In genomic region chr6:134870209-134870742, GRCm38 (mm10) we compare ENCODE assay signal across 24 mouse cellular contexts. TPM values are rescaled to one million over a fixed set of nuclear protein-coding genes. Genes with fewer than 3 reads are reported as not detected.
A peak's percentile ranks its signal among the peaks of the same experiment; 100 is the strongest.
DNase-seq lines count a peak whose midpoint lies in the region; ATAC-seq and TF ChIP-seq lines count a peak whose summit lies in the region.
"Had no signal": no experiment of that assay in that cellular context is flagged by ENCODE, and none has a peak within 500 bp of the region (broad histone marks: within the 10 kb centered on the region; RNA-seq: fewer than 3 reads in every experiment).

No protein-coding gene starts in this region.

- no peak for TF ChIP-seq EP300 in liver, postnatal 0 days (IDR thresholded peaks at IDR 0.05; ENCODE audit: low read depth)

- WGBS in midbrain, embryonic 16.5 days = 90% methylated on average over 12 of the region's 12 CpGs
- 94% methylated on average over 12 of the region's 12 CpGs for WGBS in midbrain, embryonic 14.5 days
- 73% methylated on average over 12 of the region's 12 CpGs for WGBS in liver, embryonic 11.5 days
- WGBS in liver, postnatal 0 days (ENCODE audit: insufficient replicate concordance) = 73% methylated on average over 12 of the region's 12 CpGs
- 96% methylated on average over 12 of the region's 12 CpGs for WGBS in kidney, adult 2 months

- H3K9me3 ChIP-seq in midbrain, embryonic 16.5 days (replicated peaks; ENCODE audit: control insufficient read depth, low read length, poor library complexity, severe bottlenecking) = no peaks in the 10 kb centered on the region
- H3K9me3 ChIP-seq in midbrain, embryonic 14.5 days (ENCODE audit: control insufficient read depth, low read length) = no peaks in the 10 kb centered on the region
- H3K9me3 ChIP-seq in liver, embryonic 11.5 days (ENCODE audit: control insufficient read depth, low read length) = no peaks in the 10 kb centered on the region
- H3K9me3 ChIP-seq in liver, postnatal 0 days (ENCODE audit: low read length) = no peaks in the 10 kb centered on the region
- H3K9me3 ChIP-seq: G1E; heart, embryonic 13.5 days; hindbrain, embryonic 13.5 days; lung, embryonic 15.5 days had no signal

- H3K36me3 ChIP-seq in midbrain, embryonic 16.5 days (ENCODE audit: control insufficient read depth, insufficient read depth, low read length) = peaks cover 27% of the 10 kb centered on the region
- H3K36me3 ChIP-seq in midbrain, embryonic 14.5 days (ENCODE audit: control insufficient read depth, insufficient read depth, low read length) = peaks cover 57% of the 10 kb centered on the region
- no peaks in the 10 kb centered on the region; the same call in 1 of the 2 replicates for H3K36me3 ChIP-seq in liver, embryonic 11.5 days (ENCODE audit: control insufficient read depth, insufficient read depth, low read length)
- peaks cover 11% of the 10 kb centered on the region for H3K36me3 ChIP-seq in liver, postnatal 0 days (replicated peaks; ENCODE audit: insufficient read depth, low read length)
- H3K36me3 ChIP-seq in kidney, adult 2 months (ENCODE audit: control insufficient read depth, insufficient read depth, low read length) = no peaks in the 10 kb centered on the region; the same call in 1 of the 2 replicates

- no peak overlapping the region for H3K4me2 ChIP-seq in midbrain, embryonic 16.5 days (ENCODE audit: low read length)
- no peak overlapping the region for H3K4me2 ChIP-seq in midbrain, embryonic 14.5 days (ENCODE audit: low read length)
- no peak overlapping the region; the same call in 1 of the 2 replicates for H3K4me2 ChIP-seq in liver, embryonic 11.5 days
- no peak overlapping the region for H3K4me2 ChIP-seq in liver, postnatal 0 days (ENCODE audit: low read depth, low read length)
- H3K4me2 ChIP-seq: heart, embryonic 13.5 days; hindbrain, embryonic 13.5 days; lung, embryonic 15.5 days; midbrain, embryonic 11.5 days had no signal

- no peak for TF ChIP-seq POLR2A in kidney, adult 2 months (IDR thresholded peaks at IDR 0.05; ENCODE audit: low read depth, low read length)

- no peak overlapping the region for H3K4me3 ChIP-seq in midbrain, embryonic 16.5 days (ENCODE audit: low read depth, low read length)
- H3K4me3 ChIP-seq in midbrain, embryonic 14.5 days (replicated peaks; ENCODE audit: low read depth, low read length) = no peak overlapping the region
- H3K4me3 ChIP-seq in liver, embryonic 11.5 days (ENCODE audit: low read depth, low read length) = no peak overlapping the region
- H3K4me3 ChIP-seq in liver, postnatal 0 days (ENCODE audit: low read depth, low read length) = no peak overlapping the region
- H3K4me3 ChIP-seq in kidney, adult 2 months (ENCODE audit: insufficient read depth, low read depth, low read length) = no peak overlapping the region
- H3K4me3 ChIP-seq: heart, adult 2 months; heart, embryonic 13.5 days; hindbrain, embryonic 13.5 days; lung, embryonic 15.5 days had no signal

- ATAC-seq in midbrain, embryonic 16.5 days = peak; percentile 51; the same call in 1 of the 2 replicates
- no peak for ATAC-seq in midbrain, embryonic 14.5 days (ENCODE audit: low FRiP score, low TSS enrichment)
- ATAC-seq in liver, embryonic 11.5 days (replicated peaks; ENCODE audit: low FRiP score) = peak; percentile 72
- ATAC-seq in liver, postnatal 0 days = peak; percentile 74
- ATAC-seq: forebrain, embryonic 16.5 days; Patski had no signal

- no peaks in the 10 kb centered on the region for H3K27me3 ChIP-seq in midbrain, embryonic 16.5 days (ENCODE audit: control insufficient read depth, insufficient read depth, low read depth, low read length)
- H3K27me3 ChIP-seq in midbrain, embryonic 14.5 days (ENCODE audit: control insufficient read depth, insufficient read depth, low read length) = no peaks in the 10 kb centered on the region
- no peaks in the 10 kb centered on the region for H3K27me3 ChIP-seq in liver, embryonic 11.5 days (replicated peaks; ENCODE audit: control insufficient read depth, insufficient read depth, low read length)
- no peaks in the 10 kb centered on the region for H3K27me3 ChIP-seq in liver, postnatal 0 days (ENCODE audit: insufficient read depth, low read length)
- no peaks in the 10 kb centered on the region for H3K27me3 ChIP-seq in kidney, adult 2 months (replicated peaks; ENCODE audit: control insufficient read depth, insufficient read depth, low read length)
- H3K27me3 ChIP-seq: heart, embryonic 13.5 days; hindbrain, embryonic 13.5 days; lung, embryonic 15.5 days; Patski had no signal

- no peak overlapping the region for H3K9ac ChIP-seq in midbrain, embryonic 16.5 days (ENCODE audit: low read depth, low read length)
- no peak overlapping the region for H3K9ac ChIP-seq in midbrain, embryonic 14.5 days (replicated peaks; ENCODE audit: low read length)
- H3K9ac ChIP-seq in liver, embryonic 11.5 days (ENCODE audit: low read depth, low read length) = peak overlapping the region; percentile 23; the same call in 1 of the 2 replicates
- H3K9ac ChIP-seq in liver, postnatal 0 days (replicated peaks) = no peak overlapping the region
- H3K9ac ChIP-seq: heart, embryonic 13.5 days; hindbrain, embryonic 13.5 days; lung, embryonic 15.5 days had no signal

- no peak for DNase-seq in midbrain, embryonic 14.5 days
- DNase-seq in liver, embryonic 11.5 days (ENCODE audit: low spot score) = no peak
- DNase-seq in liver, postnatal 0 days = peak; percentile 29
- DNase-seq in neural tube, embryonic 10.5 days (ENCODE audit: extremely low spot score, low spot score) = no peak
- DNase-seq in cerebellum, adult 8-10 months = no peak
- no peak for DNase-seq in kidney, adult 2 months
- DNase-seq: adrenal gland, adult 2 months; cerebellum, adult 18-20 months; cerebellum, postnatal 25 days; embryo, embryonic 11 days; gastrocnemius, postnatal 36 days; heart, adult 2 months; heart, postnatal 14 days; layer of hippocampus, adult 9-11 months; lung, postnatal 4 days had no signal

- peak; percentile 37 for TF ChIP-seq CTCF in liver, postnatal 0 days (IDR thresholded peaks at IDR 0.05; ENCODE audit: low read depth)
- TF ChIP-seq CTCF in kidney, adult 2 months (conservative IDR thresholded peaks at IDR 0.05; ENCODE audit: insufficient read depth, insufficient read length, low read depth, low read length) = no peak

- no peak overlapping the region for H3K27ac ChIP-seq in midbrain, embryonic 16.5 days (ENCODE audit: low read length)
- H3K27ac ChIP-seq in midbrain, embryonic 14.5 days (replicated peaks; ENCODE audit: low read depth, low read length) = no peak overlapping the region
- H3K27ac ChIP-seq in liver, embryonic 11.5 days (ENCODE audit: low read depth, low read length) = peak overlapping the region; percentile 22; the same call in 1 of the 2 replicates
- peak overlapping the region; percentile 16; the same call in 1 of the 2 replicates for H3K27ac ChIP-seq in liver, postnatal 0 days (ENCODE audit: low read depth)
- no peak overlapping the region for H3K27ac ChIP-seq in kidney, adult 2 months (ENCODE audit: insufficient read depth, low read depth, low read length)
- H3K27ac ChIP-seq: heart, adult 2 months; heart, embryonic 13.5 days; hindbrain, embryonic 13.5 days; kidney, postnatal 0 days; lung, embryonic 15.5 days had no signal

- no peaks in the 10 kb centered on the region for H3K4me1 ChIP-seq in midbrain, embryonic 16.5 days (ENCODE audit: control insufficient read depth, insufficient read depth, low read length)
- no peaks in the 10 kb centered on the region for H3K4me1 ChIP-seq in midbrain, embryonic 14.5 days (ENCODE audit: control insufficient read depth, insufficient read depth, low read length)
- peaks cover 6% of the 10 kb centered on the region for H3K4me1 ChIP-seq in liver, embryonic 11.5 days (replicated peaks; ENCODE audit: control insufficient read depth, insufficient read depth, low read length)
- no peaks in the 10 kb centered on the region; the same call in 1 of the 2 replicates for H3K4me1 ChIP-seq in liver, postnatal 0 days (ENCODE audit: insufficient read depth)
- peaks cover 10% of the 10 kb centered on the region for H3K4me1 ChIP-seq in kidney, adult 2 months (ENCODE audit: control insufficient read depth, insufficient read depth, low read length)
- H3K4me1 ChIP-seq: heart, embryonic 13.5 days; hindbrain, embryonic 13.5 days; lung, embryonic 15.5 days had no signal

RNA-seq across cellular contexts. Expression of gene Gpr19, which starts 28.1 kb away (rescaled TPM):
- polyA plus RNA-seq in midbrain, embryonic 16.5 days (2015; fragmentation: Nextera tagmentation; extraction: Ambion mirVana) = 44.7 and 46.8 TPM in 2 replicates
- polyA plus RNA-seq in midbrain, embryonic 14.5 days (2014; fragmentation: Nextera tagmentation; extraction: Ambion mirVana) = 43.0 and 46.7 TPM in 2 replicates
- 6.1 and 9.1 TPM in 2 replicates for polyA plus RNA-seq in liver, embryonic 11.5 days (2014; fragmentation: Nextera tagmentation; extraction: Ambion mirVana)
- 4.6 and 4.8 TPM in 2 replicates for polyA plus RNA-seq in liver, postnatal 0 days (2015; fragmentation: Nextera tagmentation; extraction: Ambion mirVana)
- 6.4 and 7.9 TPM in 2 replicates for polyA plus RNA-seq in kidney, adult 2 months (2012; rRNA removed)

RNA-seq across cellular contexts. Expression of gene Crebl2, which starts 40.3 kb away (rescaled TPM):
- 4.3 and 4.8 TPM in 2 replicates for polyA plus RNA-seq in midbrain, embryonic 16.5 days (2015; fragmentation: Nextera tagmentation; extraction: Ambion mirVana)
- polyA plus RNA-seq in midbrain, embryonic 14.5 days (2014; fragmentation: Nextera tagmentation; extraction: Ambion mirVana) = 3.9 and 4.3 TPM in 2 replicates
- 1.3 and 1.5 TPM in 2 replicates for polyA plus RNA-seq in liver, embryonic 11.5 days (2014; fragmentation: Nextera tagmentation; extraction: Ambion mirVana)
- 6.3 and 6.6 TPM in 2 replicates for polyA plus RNA-seq in liver, postnatal 0 days (2015; fragmentation: Nextera tagmentation; extraction: Ambion mirVana)
- polyA plus RNA-seq in kidney, adult 2 months (2012; rRNA removed) = 20.4 and 26.1 TPM in 2 replicates

RNA-seq across cellular contexts. Expression of gene Cdkn1b, which starts 49.9 kb away (rescaled TPM):
- 20.7 and 22.6 TPM in 2 replicates for polyA plus RNA-seq in midbrain, embryonic 16.5 days (2015; fragmentation: Nextera tagmentation; extraction: Ambion mirVana)
- polyA plus RNA-seq in midbrain, embryonic 14.5 days (2014; fragmentation: Nextera tagmentation; extraction: Ambion mirVana) = 29.9 TPM in 2 replicates
- polyA plus RNA-seq in liver, embryonic 11.5 days (2014; fragmentation: Nextera tagmentation; extraction: Ambion mirVana) = 8.9 and 9.4 TPM in 2 replicates
- 10.9 and 14.1 TPM in 2 replicates for polyA plus RNA-seq in liver, postnatal 0 days (2015; fragmentation: Nextera tagmentation; extraction: Ambion mirVana)
- polyA plus RNA-seq in kidney, adult 2 months (2012; rRNA removed) = 15.9 and 17.1 TPM in 2 replicates

Comparison
In these comparisons a context has a peak if more than half of its experiments do, and no peak if none do; other contexts are left out.
1. H3K27ac ChIP-seq: peak in liver, embryonic 11.5 days (single experiment) and liver, postnatal 0 days (single experiment); none in midbrain, embryonic 16.5 days (single experiment), midbrain, embryonic 14.5 days (single experiment) and kidney, adult 2 months (single experiment).